Mouse (Mus musculus) bone marrow, adult 2 months (tissue): ENCODE measurements around the gene Frs3. TPM values are rescaled to one million over a fixed set of nuclear protein-coding genes. Genes with fewer than 3 reads are reported as not detected.

Experiments used
- H3K27ac ChIP-seq: fragments of 200-500 bp; 2 replicates; pipeline ENCODE4 v1.5.1; 2012; ENCODE audit warnings: low read depth, mild to moderate bottlenecking, control low read depth, inconsistent platforms, low read length; ENCODE audit not compliant: control insufficient read depth, poor library complexity, insufficient read depth
- H3K4me1 ChIP-seq: fragments of 200-500 bp; 2 replicates; pipeline ENCODE4 v1.6.1; 2011; ENCODE audit warnings: low read length; ENCODE audit not compliant: control insufficient read depth, insufficient read depth
- H3K4me3 ChIP-seq: fragments of 200-500 bp; replicated peaks from 2 replicates; pipeline ENCODE3; 2011; ENCODE audit warnings: mild to moderate bottlenecking, low read depth, low read length, control low read depth; ENCODE audit not compliant: control insufficient read depth
- CTCF ChIP-seq: fragments of 200-500 bp; IDR thresholded peaks from 2 replicates; pipeline ENCODE4 v1.5.1; 2011; ENCODE audit warnings: low read length, control low read depth; ENCODE audit not compliant: control insufficient read depth, insufficient read depth
- POLR2A ChIP-seq: fragments of 200-500 bp; IDR thresholded peaks from 2 replicates; pipeline ENCODE4 v1.6.1; 2011; ENCODE audit warnings: low read depth, mild to moderate bottlenecking, control low read depth, low read length, borderline replicate concordance; ENCODE audit not compliant: control insufficient read depth
- WGBS: fragments of 180-500 bp; shearing (Covaris S2); methylation state at CpG from one replicate; pipeline ENCODE4 v1.1.7; 2018; 5-methylcytosine and 5-hydroxymethylcytosine counted together
- polyA plus RNA-seq: library from polyadenylated mRNA; stranded (reverse); fragments of >200 nt; gene quantifications from 2 replicates; pipeline ENCODE4 v1.2.4, GENCODE M21; 2011; ENCODE audit warnings: low replicate concordance; ENCODE audit not compliant: missing spikeins, insufficient read depth, insufficient read length

Gene Frs3
- polyA plus RNA-seq, 1 experiment: not detected

- WGBS: 77% methylated on average over 24 of the region's 24 CpGs
- TF ChIP-seq CTCF: 0 out of 2 replicates have a peak, but pooled peaks have one; percentile 6
- no peak for TF ChIP-seq POLR2A
- H3K4me1 ChIP-seq: no peaks in the 10 kb centered on the region
- H3K27ac ChIP-seq: no peak overlapping the region
- H3K4me3 ChIP-seq: no peak overlapping the region
These were observed 42.1 kb downstream of the Frs3 start for GRCm38 (mm10) chr17:47730633-47731575.

GRCm38 (mm10) chr17:47735553-47736100 is 46.8 kb downstream of the Frs3 start:
- Histone ChIP-seq H3K4me1 (peaks cover 2% of the 10 kb centered on the region; the same call in 1 of the 2 replicates), H3K27ac (no peak overlapping the region), H3K4me3 (no peak overlapping the region)
- 82% methylated on average over 14 of the region's 14 CpGs for WGBS
- no peak for TF ChIP-seq CTCF

DNA sequence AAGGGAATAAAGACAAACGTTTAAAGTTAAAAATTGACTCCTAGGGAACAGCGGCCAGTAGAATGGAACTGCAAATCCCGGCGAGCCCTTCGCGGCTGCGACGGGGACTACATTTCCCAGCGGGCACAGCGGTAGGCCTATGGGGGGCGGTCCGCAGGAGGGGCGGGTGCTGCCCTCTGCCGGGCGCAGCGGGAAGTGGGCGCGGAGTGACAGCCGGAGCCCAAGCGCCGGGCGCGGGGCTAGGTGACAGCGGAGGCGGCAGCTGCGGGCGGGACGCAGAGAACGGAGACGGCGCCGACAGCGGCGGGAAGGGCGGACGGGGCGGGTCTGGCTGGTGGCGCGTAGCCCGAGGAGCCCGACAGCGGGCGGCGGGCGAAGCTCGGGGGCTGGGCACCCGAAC is 48.0 kb downstream of the Frs3 start, which contains the start of gene Tfeb:
TSS of gene Tfeb (plus strand) at position 175 of the 400 bp plus-strand sequence.
- peak within 1 kb of the TSS; percentile 80 for H3K4me3 ChIP-seq
- peak within 1 kb of the TSS; percentile 97 for H3K27ac ChIP-seq
- peaks cover 2% of the 10 kb centered on the region; the same call in 1 of the 2 replicates for H3K4me1 ChIP-seq
- under 1% methylated on average over 47 of the region's 47 CpGs for WGBS
- TF ChIP-seq CTCF (peak; percentile 89), POLR2A (peak; percentile 60; the same call in 1 of the 2 replicates)

DNA sequence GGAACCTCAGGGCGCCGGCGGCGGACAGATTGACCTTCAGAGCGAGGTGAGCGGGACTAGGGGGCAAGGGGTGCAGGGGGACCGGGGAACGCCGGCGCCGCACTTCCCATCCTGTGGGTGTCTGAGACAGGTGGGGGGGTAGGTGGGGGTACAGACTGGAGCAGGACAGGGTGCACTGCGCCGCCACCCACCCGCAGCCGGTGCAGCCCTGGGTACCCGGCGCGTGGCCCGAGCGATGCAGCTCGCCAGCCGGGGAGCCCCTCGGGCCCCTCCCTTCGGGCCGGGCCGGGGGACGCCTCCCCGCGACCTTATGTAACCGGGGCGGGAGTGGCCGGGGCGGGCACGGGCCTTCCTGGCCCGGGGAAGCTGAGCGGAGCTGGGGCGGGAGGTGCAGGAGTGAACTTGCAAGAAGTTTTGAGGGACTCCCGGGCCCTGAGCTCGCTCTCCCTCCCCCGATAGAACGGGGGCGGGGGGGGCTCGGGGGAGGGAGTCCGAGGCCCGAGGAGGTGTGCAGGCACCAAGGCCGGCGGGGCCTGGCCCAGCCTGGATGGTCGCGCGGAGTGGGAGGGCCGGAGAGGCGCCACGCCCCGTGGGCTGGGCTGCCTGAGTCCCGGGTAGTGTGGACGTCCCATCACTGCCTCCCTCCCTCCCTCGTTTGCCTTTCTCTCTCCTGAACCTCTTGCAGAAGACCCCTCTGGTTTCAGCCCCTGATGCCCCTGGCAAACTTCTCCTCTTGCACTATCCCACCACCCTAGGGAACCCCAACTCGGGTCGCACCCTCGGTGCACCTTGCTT is 48.6 kb downstream of the Frs3 start:
- peak overlapping the region; percentile 97 for H3K27ac ChIP-seq

GRCm38 (mm10) chr17:47738066-47738878 is 49.4 kb downstream of the Frs3 start:
- 1% methylated on average over 59 of the region's 61 CpGs for WGBS
- Histone ChIP-seq H3K4me3 (peak overlapping the region; percentile 80), H3K4me1 (peaks cover 4% of the 10 kb centered on the region), H3K27ac (peak overlapping the region; percentile 97)
- TF ChIP-seq CTCF: no peak
- TF ChIP-seq POLR2A: peak; percentile 39; the same call in 1 of the 2 replicates

More for the DNA sequence above, 48.6 kb downstream of the Frs3 start:
- Histone ChIP-seq H3K4me1 (peaks cover 2% of the 10 kb centered on the region; the same call in 1 of the 2 replicates), H3K4me3 (peak overlapping the region; percentile 80)
- TF ChIP-seq CTCF: no peak
- TF ChIP-seq POLR2A: peak; percentile 75; the same call in 1 of the 2 replicates
- under 1% methylated on average over 52 of the region's 60 CpGs for WGBS

- peak; percentile 75 for TF ChIP-seq POLR2A
- no peak for TF ChIP-seq CTCF
- Histone ChIP-seq H3K4me1 (peaks cover 6% of the 10 kb centered on the region), H3K27ac (peak overlapping the region; percentile 97), H3K4me3 (peak overlapping the region; percentile 80)
- WGBS: 12% methylated on average over 20 of the region's 20 CpGs
These were observed 50.3 kb downstream of the Frs3 start for GRCm38 (mm10) chr17:47738879-47739798.
